Mouse (Mus musculus): ENCODE results near the gene Lhfpl4.

DNA sequence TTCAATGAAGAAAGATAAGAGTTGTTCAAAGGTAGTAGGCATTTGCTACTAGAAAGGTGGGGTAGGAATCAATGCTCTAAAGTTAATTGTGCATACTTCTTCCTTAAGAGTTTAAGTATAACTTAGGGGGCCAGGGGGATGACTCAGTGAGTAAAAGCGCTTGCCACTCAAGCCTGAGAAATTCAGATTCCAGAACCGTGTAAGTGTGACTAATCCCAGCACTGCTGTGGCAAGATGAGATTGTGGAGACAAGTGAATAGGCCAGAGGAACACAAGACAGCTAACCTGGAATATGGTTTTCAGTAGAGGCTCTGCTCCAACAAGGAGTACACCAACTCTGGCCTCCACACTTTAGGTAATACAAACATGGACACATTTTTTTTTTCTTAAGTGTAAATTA is 61.8 kb downstream of the Lhfpl4 start:
- TF ChIP-seq CTCF (IDR thresholded peaks at IDR 0.05; ENCODE audit: low read depth) (no peak), EP300 (IDR thresholded peaks at IDR 0.05; ENCODE audit: low read depth) (no peak)

Measured in liver, embryonic 14.5 days (tissue).